Mouse (Mus musculus): Measurements from ENCODE around the gene Crcp. TPM values are rescaled to one million over a fixed set of nuclear protein-coding genes. Genes with fewer than 3 reads are reported as not detected.

The Crcp gene
- polyA plus RNA-seq, 1 experiment from 2014 or later = 86.8 TPM

- no peaks in the 10 kb centered on the region for H3K36me3 ChIP-seq (ENCODE audit: control insufficient read depth, insufficient read depth, low read length)
- WGBS = 76% methylated on average over 5 of the region's 5 CpGs
- no peak overlapping the region for H3K27ac ChIP-seq (ENCODE audit: low read length)
- no peaks in the 10 kb centered on the region; the same call in 1 of the 2 replicates for H3K9me3 ChIP-seq (replicated peaks; ENCODE audit: control insufficient read depth, low read length, poor library complexity, severe bottlenecking)
- H3K4me2 ChIP-seq (ENCODE audit: low read length) = peak overlapping the region; percentile 82
- H3K4me1 ChIP-seq (ENCODE audit: control insufficient read depth, insufficient read depth, low read length) = peaks cover 8% of the 10 kb centered on the region
- H3K9ac ChIP-seq (ENCODE audit: low read depth, low read length) = peak overlapping the region; percentile 61; the same call in 1 of the 2 replicates
- peak overlapping the region; percentile 46 for H3K4me3 ChIP-seq (ENCODE audit: low read depth, low read length)
- no peak for ATAC-seq
- H3K27me3 ChIP-seq (ENCODE audit: control insufficient read depth, insufficient read depth, low read depth, low read length) = no peaks in the 10 kb centered on the region
Measured at GRCm38 (mm10) chr5:130001356-130001987, 27.6 kb upstream of the Crcp start.

- under 1% methylated on average over 39 of the region's 39 CpGs for WGBS
- peak; percentile 92 for ATAC-seq
- Histone ChIP-seq H3K4me1 (ENCODE audit: control insufficient read depth, insufficient read depth, low read length) (peaks cover 8% of the 10 kb centered on the region), H3K27ac (ENCODE audit: low read length) (peak within 1 kb of the TSS; percentile 63; the same call in 1 of the 2 replicates), H3K36me3 (ENCODE audit: control insufficient read depth, insufficient read depth, low read length) (no peaks in the 10 kb centered on the region), H3K4me3 (ENCODE audit: low read depth, low read length) (peak within 1 kb of the TSS; percentile 46), H3K9me3 (replicated peaks; ENCODE audit: control insufficient read depth, low read length, poor library complexity, severe bottlenecking) (no peaks in the 10 kb centered on the region; the same call in 1 of the 2 replicates), H3K9ac (ENCODE audit: low read depth, low read length) (peak within 1 kb of the TSS; percentile 61), H3K4me2 (ENCODE audit: low read length) (peak within 1 kb of the TSS; percentile 82), H3K27me3 (ENCODE audit: control insufficient read depth, insufficient read depth, low read depth, low read length) (no peaks in the 10 kb centered on the region)
Measured at GRCm38 (mm10) chr5:130002301-130003146, 26.6 kb upstream of the Crcp start, which contains the start of gene Gusb. TSS of gene Gusb (minus strand) at chr5:130003049.

GRCm38 (mm10) chr5:130003229-130003628 is 25.9 kb upstream of the Crcp start:
- Histone ChIP-seq H3K9me3 (replicated peaks; ENCODE audit: control insufficient read depth, low read length, poor library complexity, severe bottlenecking) (no peaks in the 10 kb centered on the region; the same call in 1 of the 2 replicates), H3K4me2 (ENCODE audit: low read length) (peak overlapping the region; percentile 82), H3K36me3 (ENCODE audit: control insufficient read depth, insufficient read depth, low read length) (no peaks in the 10 kb centered on the region), H3K27me3 (ENCODE audit: control insufficient read depth, insufficient read depth, low read depth, low read length) (no peaks in the 10 kb centered on the region), H3K4me1 (ENCODE audit: control insufficient read depth, insufficient read depth, low read length) (peaks cover 8% of the 10 kb centered on the region), H3K4me3 (ENCODE audit: low read depth, low read length) (peak overlapping the region; percentile 46), H3K9ac (ENCODE audit: low read depth, low read length) (peak overlapping the region; percentile 61; the same call in 1 of the 2 replicates), H3K27ac (ENCODE audit: low read length) (no peak overlapping the region)
- 75% methylated on average over 7 of the region's 7 CpGs for WGBS
- no peak for ATAC-seq

GRCm38 (mm10) chr5:130007344-130007743 is 21.7 kb upstream of the Crcp start:
- Histone ChIP-seq H3K4me3 (ENCODE audit: low read depth, low read length) (no peak overlapping the region), H3K27me3 (ENCODE audit: control insufficient read depth, insufficient read depth, low read depth, low read length) (no peaks in the 10 kb centered on the region), H3K4me1 (ENCODE audit: control insufficient read depth, insufficient read depth, low read length) (no peaks in the 10 kb centered on the region), H3K9ac (ENCODE audit: low read depth, low read length) (no peak overlapping the region), H3K27ac (ENCODE audit: low read length) (no peak overlapping the region), H3K4me2 (ENCODE audit: low read length) (no peak overlapping the region), H3K36me3 (ENCODE audit: control insufficient read depth, insufficient read depth, low read length) (peaks cover 6% of the 10 kb centered on the region; the same call in 1 of the 2 replicates), H3K9me3 (replicated peaks; ENCODE audit: control insufficient read depth, low read length, poor library complexity, severe bottlenecking) (peaks cover 4% of the 10 kb centered on the region)
- WGBS = 97% methylated on average over 1 of the region's 1 CpGs
- ATAC-seq = no peak

- Histone ChIP-seq H3K36me3 (ENCODE audit: control insufficient read depth, insufficient read depth, low read length) (peaks cover 6% of the 10 kb centered on the region; the same call in 1 of the 2 replicates), H3K4me1 (ENCODE audit: control insufficient read depth, insufficient read depth, low read length) (no peaks in the 10 kb centered on the region), H3K9me3 (replicated peaks; ENCODE audit: control insufficient read depth, low read length, poor library complexity, severe bottlenecking) (peaks cover 4% of the 10 kb centered on the region), H3K9ac (ENCODE audit: low read depth, low read length) (no peak overlapping the region), H3K4me2 (ENCODE audit: low read length) (no peak overlapping the region), H3K27ac (ENCODE audit: low read length) (no peak overlapping the region), H3K4me3 (ENCODE audit: low read depth, low read length) (no peak overlapping the region), H3K27me3 (ENCODE audit: control insufficient read depth, insufficient read depth, low read depth, low read length) (no peaks in the 10 kb centered on the region)
- ATAC-seq = no peak
- 83% methylated on average over 6 of the region's 6 CpGs for WGBS
Measured at GRCm38 (mm10) chr5:130008034-130008590, 21.0 kb upstream of the Crcp start.

GRCm38 (mm10) chr5:130009784-130010183 is 19.3 kb upstream of the Crcp start:
- no peaks in the 10 kb centered on the region for H3K4me1 ChIP-seq (ENCODE audit: control insufficient read depth, insufficient read depth, low read length)
- H3K27ac ChIP-seq (ENCODE audit: low read length) = no peak overlapping the region
- H3K27me3 ChIP-seq (ENCODE audit: control insufficient read depth, insufficient read depth, low read depth, low read length) = no peaks in the 10 kb centered on the region
- H3K9ac ChIP-seq (ENCODE audit: low read depth, low read length) = no peak overlapping the region
- peaks cover 6% of the 10 kb centered on the region; the same call in 1 of the 2 replicates for H3K36me3 ChIP-seq (ENCODE audit: control insufficient read depth, insufficient read depth, low read length)
- no peak overlapping the region for H3K4me2 ChIP-seq (ENCODE audit: low read length)
- ATAC-seq = no peak
- WGBS = 99% methylated on average over 4 of the region's 4 CpGs
- no peak overlapping the region for H3K4me3 ChIP-seq (ENCODE audit: low read depth, low read length)
- H3K9me3 ChIP-seq (replicated peaks; ENCODE audit: control insufficient read depth, low read length, poor library complexity, severe bottlenecking) = peaks cover 4% of the 10 kb centered on the region

- no peak for ATAC-seq
- no peaks in the 10 kb centered on the region for H3K4me1 ChIP-seq (ENCODE audit: control insufficient read depth, insufficient read depth, low read length)
- no peaks in the 10 kb centered on the region for H3K27me3 ChIP-seq (ENCODE audit: control insufficient read depth, insufficient read depth, low read depth, low read length)
- WGBS = 95% methylated on average over 5 of the region's 5 CpGs
- no peak overlapping the region for H3K9ac ChIP-seq (ENCODE audit: low read depth, low read length)
- peaks cover 6% of the 10 kb centered on the region; the same call in 1 of the 2 replicates for H3K36me3 ChIP-seq (ENCODE audit: control insufficient read depth, insufficient read depth, low read length)
- H3K4me3 ChIP-seq (ENCODE audit: low read depth, low read length) = no peak overlapping the region
- H3K4me2 ChIP-seq (ENCODE audit: low read length) = no peak overlapping the region
- peaks cover 4% of the 10 kb centered on the region for H3K9me3 ChIP-seq (replicated peaks; ENCODE audit: control insufficient read depth, low read length, poor library complexity, severe bottlenecking)
- no peak overlapping the region for H3K27ac ChIP-seq (ENCODE audit: low read length)
Measured at GRCm38 (mm10) chr5:130010961-130011360, 18.1 kb upstream of the Crcp start.

GRCm38 (mm10) chr5:130015104-130015503 is 14.0 kb upstream of the Crcp start:
- 96% methylated on average over 3 of the region's 3 CpGs for WGBS
- peaks cover 8% of the 10 kb centered on the region; the same call in 1 of the 2 replicates for H3K36me3 ChIP-seq (ENCODE audit: control insufficient read depth, insufficient read depth, low read length)
- no peak overlapping the region for H3K4me2 ChIP-seq (ENCODE audit: low read length)
- H3K4me1 ChIP-seq (ENCODE audit: control insufficient read depth, insufficient read depth, low read length) = no peaks in the 10 kb centered on the region
- no peak overlapping the region for H3K9ac ChIP-seq (ENCODE audit: low read depth, low read length)
- no peak for ATAC-seq
- H3K27me3 ChIP-seq (ENCODE audit: control insufficient read depth, insufficient read depth, low read depth, low read length) = no peaks in the 10 kb centered on the region
- no peak overlapping the region for H3K27ac ChIP-seq (ENCODE audit: low read length)
- H3K9me3 ChIP-seq (replicated peaks; ENCODE audit: control insufficient read depth, low read length, poor library complexity, severe bottlenecking) = peaks cover 4% of the 10 kb centered on the region
- H3K4me3 ChIP-seq (ENCODE audit: low read depth, low read length) = no peak overlapping the region

All from midbrain, embryonic 16.5 days (tissue).